Mouse (Mus musculus) midbrain, embryonic 15.5 days (tissue): Measurements from ENCODE around the gene Foxm1. TPM values are rescaled to one million over a fixed set of nuclear protein-coding genes. Genes with fewer than 3 reads are reported as not detected.

Experiments used
- ATAC-seq: fragments of 200-750 bp; cut with Nextera tagmentation; replicated peaks from 2 replicates; pipeline ENCODE4 v1.8.0; 2017; ENCODE audit warnings: moderate TSS enrichment
- H3K27ac ChIP-seq: fragments of 300-500 bp; sonication (generic); 2 replicates; pipeline ENCODE4 v1.5.1; 2015; ENCODE audit warnings: mild to moderate bottlenecking, inconsistent platforms
- H3K27me3 ChIP-seq: fragments of 300-500 bp; sonication (generic); replicated peaks from 2 replicates; pipeline ENCODE4 v1.6.1; 2015; ENCODE audit warnings: inconsistent platforms
- H3K36me3 ChIP-seq: fragments of 300-500 bp; sonication (generic); replicated peaks from 2 replicates; pipeline ENCODE4 v1.6.1; 2015; ENCODE audit warnings: inconsistent platforms
- H3K4me1 ChIP-seq: fragments of 300-500 bp; sonication (generic); 2 replicates; pipeline ENCODE4 v1.6.1; 2015; ENCODE audit warnings: inconsistent platforms
- H3K4me2 ChIP-seq: fragments of 300-500 bp; sonication (generic); 2 replicates; pipeline ENCODE4 v1.6.1; 2015; ENCODE audit warnings: inconsistent platforms, mild to moderate bottlenecking, moderate library complexity
- H3K4me3 ChIP-seq: fragments of 300-500 bp; sonication (generic); 2 replicates; pipeline ENCODE4 v1.5.1; 2015; ENCODE audit warnings: mild to moderate bottlenecking, inconsistent platforms
- H3K9ac ChIP-seq: fragments of 300-500 bp; sonication (generic); 2 replicates; pipeline ENCODE4 v1.6.1; 2015; ENCODE audit warnings: mild to moderate bottlenecking, inconsistent platforms
- H3K9me3 ChIP-seq: fragments of 300-500 bp; sonication (generic); 2 replicates; pipeline ENCODE4 v1.6.1; 2016; ENCODE audit warnings: inconsistent platforms
- WGBS: fragments of 180-500 bp; shearing (Covaris S2); methylation state at CpG from one replicate; pipeline ENCODE4 v1.1.7; 2015; ENCODE audit warnings: mixed read lengths; 5-methylcytosine and 5-hydroxymethylcytosine counted together
- polyA plus RNA-seq: library from polyadenylated mRNA; unstranded; fragments of >200 nt; fragmentation: Nextera tagmentation; extraction: Ambion mirVana; gene quantifications from 2 replicates; pipeline ENCODE4 v1.2.1, GENCODE M21; 2015

The Foxm1 gene
- polyA plus RNA-seq, 1 experiment from 2014 or later, result 5.7 TPM

DNA sequence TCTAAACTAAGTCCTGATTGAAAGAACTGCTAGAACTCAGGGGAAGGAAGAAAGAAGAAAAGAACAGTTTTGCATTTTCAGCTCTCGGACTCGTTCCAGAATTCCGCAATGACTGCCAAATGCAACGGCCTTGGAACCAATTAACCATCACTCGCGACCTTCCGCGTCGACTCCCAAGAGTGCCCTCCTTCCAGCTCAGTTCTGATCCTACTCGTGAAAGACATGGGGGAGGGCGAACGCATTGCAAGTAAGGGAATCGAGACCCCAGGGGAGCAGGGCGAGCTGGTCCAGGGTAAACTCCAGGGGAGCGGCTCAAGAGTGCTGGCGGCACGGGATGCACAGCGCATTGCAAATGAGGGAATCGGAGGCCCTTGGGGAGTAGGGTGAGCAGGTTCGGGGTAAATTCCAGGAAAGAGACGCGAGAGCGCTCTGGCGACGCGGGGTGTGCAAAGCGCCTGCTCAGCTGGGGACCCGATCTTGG lies 7.5 kb upstream of the Foxm1 start:
- H3K4me1 ChIP-seq, result peaks cover 21% of the 10 kb centered on the region
- H3K4me2 ChIP-seq, result peak overlapping the region; percentile 70
- H3K36me3 ChIP-seq, result 0 out of 2 replicates have a peak, but pooled peaks cover 7% of the 10 kb centered on the region
- WGBS, result 0% methylated on average over 27 of the region's 28 CpGs
- ATAC-seq, result peak; percentile 78
- peak overlapping the region; percentile 84 for H3K4me3 ChIP-seq
- H3K9ac ChIP-seq, result peak overlapping the region; percentile 82
- H3K9me3 ChIP-seq, result no peaks in the 10 kb centered on the region
- peak overlapping the region; percentile 87 for H3K27ac ChIP-seq
- no peaks in the 10 kb centered on the region for H3K27me3 ChIP-seq

DNA sequence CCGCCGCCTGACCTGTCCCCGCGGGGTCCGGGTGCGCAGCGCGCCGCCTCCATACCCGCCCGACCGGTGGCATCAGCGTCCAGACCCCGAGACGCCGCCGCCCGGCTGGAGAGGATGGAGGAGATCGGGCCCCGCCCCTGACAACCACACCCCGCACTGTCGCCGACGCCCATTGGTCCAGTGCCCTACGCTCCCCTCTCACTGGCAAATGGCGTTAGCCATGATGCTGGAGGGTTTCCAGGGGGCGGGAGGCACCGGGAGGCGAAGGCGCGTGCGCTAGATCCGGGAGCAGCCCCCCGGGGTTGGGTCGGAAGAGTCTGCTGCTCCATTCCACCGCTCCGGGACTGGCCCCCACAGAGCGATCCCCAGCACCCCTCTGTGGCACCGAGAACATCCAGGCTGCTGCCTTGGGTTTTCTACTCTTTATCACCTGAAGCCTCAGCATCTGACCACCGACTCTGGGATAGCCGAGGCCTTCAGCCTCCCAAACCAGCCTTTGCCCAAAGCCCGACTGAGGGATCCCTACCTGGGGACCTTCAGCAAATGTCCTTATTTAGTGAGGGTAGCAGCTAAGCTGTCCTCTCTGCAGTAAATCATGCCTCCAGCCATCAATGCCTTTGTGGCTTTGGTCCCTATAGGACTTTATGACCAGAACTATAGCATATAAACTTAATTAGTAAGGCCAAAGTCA lies 6.9 kb upstream of the Foxm1 start, which contains the start of gene Tulp3:
Tulp3 (minus strand) TSS at position 126 of the 691 bp plus-strand sequence.
- H3K9me3 ChIP-seq, result no peaks in the 10 kb centered on the region
- H3K4me3 ChIP-seq, result peak within 1 kb of the TSS; percentile 84
- WGBS, result under 1% methylated on average over 42 of the region's 42 CpGs

DNA sequence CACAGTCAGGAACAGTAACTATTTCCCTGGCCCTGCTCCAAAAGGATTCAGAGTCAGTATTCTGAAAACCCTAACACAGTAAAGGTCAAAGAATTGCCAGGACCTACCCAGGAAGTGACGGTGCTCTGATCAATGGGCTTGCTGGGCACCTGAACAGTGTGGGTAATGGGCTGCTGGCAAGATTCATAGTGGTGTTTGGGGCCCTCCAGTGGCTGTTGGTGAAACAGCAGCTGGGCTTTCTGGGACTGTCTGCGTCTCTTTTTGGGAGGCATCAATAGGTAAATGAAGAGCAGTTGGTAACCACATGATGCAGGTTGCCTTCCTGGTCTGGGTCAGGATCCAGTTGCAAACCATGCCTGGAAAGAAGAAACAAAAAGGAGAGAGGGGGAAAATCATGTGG lies 3.8 kb upstream of the Foxm1 start:
- H3K36me3 ChIP-seq, result 0 out of 2 replicates have a peak, but pooled peaks cover 7% of the 10 kb centered on the region

More for the DNA sequence above, 6.9 kb upstream of the Foxm1 start, which contains the start of gene Tulp3:
- Histone ChIP-seq H3K4me1 (peaks cover 25% of the 10 kb centered on the region), H3K27me3 (no peaks in the 10 kb centered on the region), H3K9ac (peak within 1 kb of the TSS; percentile 82), H3K4me2 (peak within 1 kb of the TSS; percentile 70), H3K36me3 (0 out of 2 replicates have a peak, but pooled peaks cover 7% of the 10 kb centered on the region), H3K27ac (peak within 1 kb of the TSS; percentile 87)
- ATAC-seq, result peak; percentile 99

DNA sequence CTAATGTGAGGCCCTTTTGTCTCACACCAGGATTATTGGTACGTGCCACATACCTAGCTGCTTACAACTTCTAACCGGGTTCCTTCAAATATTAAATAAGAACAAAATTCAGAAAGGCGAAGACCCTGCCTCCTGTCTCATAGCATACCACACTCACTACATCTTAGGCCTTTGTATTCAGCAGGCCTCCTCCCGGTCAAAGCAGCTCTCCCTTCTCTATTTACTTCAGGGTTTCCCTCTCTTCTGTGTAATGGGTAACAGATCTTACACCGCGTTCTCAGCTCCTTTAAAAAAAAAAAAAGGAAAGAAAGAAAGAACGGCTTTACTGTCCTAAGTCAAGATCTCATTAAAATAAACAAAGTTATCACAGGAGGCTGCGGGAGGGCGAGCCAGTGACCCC lies 866 bp upstream of the Foxm1 start:
- Histone ChIP-seq H3K36me3 (0 out of 2 replicates have a peak, but pooled peaks cover 7% of the 10 kb centered on the region), H3K27me3 (no peaks in the 10 kb centered on the region), H3K4me2 (peak overlapping the region; percentile 94), H3K9me3 (no peaks in the 10 kb centered on the region), H3K9ac (peak overlapping the region; percentile 69), H3K4me3 (peak overlapping the region; percentile 61), H3K27ac (peak overlapping the region; percentile 86), H3K4me1 (peaks cover 18% of the 10 kb centered on the region)
- ATAC-seq, result no peak
- WGBS, result 12% methylated on average over 9 of the region's 9 CpGs

More for the DNA sequence above, 3.8 kb upstream of the Foxm1 start:
- 5% methylated on average over 2 of the region's 2 CpGs for WGBS
- Histone ChIP-seq H3K9me3 (no peaks in the 10 kb centered on the region), H3K9ac (no peak overlapping the region), H3K27ac (no peak overlapping the region), H3K27me3 (no peaks in the 10 kb centered on the region), H3K4me1 (peaks cover 34% of the 10 kb centered on the region), H3K4me2 (no peak overlapping the region), H3K4me3 (no peak overlapping the region)
- ATAC-seq, result no peak

DNA sequence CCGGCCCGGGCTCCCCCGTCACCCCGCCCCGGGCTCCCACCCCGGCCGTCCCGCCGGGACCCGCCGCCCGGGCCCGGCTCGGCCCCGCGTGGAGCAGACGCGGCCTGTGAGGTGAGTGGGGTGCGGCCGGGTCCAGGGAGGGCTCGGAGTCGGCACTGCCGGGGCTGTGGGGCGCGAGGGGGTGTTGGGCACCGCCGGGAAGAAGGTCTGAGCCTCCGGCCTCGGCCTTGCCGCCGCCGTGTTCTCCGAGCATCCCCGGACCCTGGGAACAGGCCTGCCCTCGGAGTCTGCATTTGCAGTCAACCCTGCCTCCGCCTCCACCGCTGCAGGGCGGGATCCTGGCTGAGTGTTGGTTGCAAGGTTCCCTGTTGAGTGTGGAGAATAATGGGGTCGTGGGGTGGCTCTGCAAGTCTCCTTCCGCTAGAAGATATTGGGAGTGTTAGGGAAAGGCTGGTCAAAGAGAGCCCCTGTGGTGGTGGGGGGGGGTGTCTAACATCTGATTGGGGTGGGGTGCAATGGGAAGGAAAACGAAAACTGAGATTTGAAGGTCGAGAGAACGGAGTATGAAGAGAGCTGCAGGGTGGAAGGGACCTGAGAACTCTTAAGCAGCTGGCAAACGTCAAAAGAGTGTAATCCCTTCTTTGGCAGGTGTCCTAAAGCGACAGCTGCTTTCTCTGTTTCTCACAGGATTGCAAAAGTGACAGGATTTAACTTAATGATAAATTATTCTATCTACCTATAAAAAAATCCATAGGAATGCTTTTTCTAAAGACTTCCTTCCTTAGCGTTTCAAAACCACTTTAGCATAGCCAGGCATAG lies 449 bp downstream of the Foxm1 start:
- H3K9ac ChIP-seq, result peak overlapping the region; percentile 69
- peak; percentile 71 for ATAC-seq
- H3K27me3 ChIP-seq, result no peaks in the 10 kb centered on the region
- H3K4me3 ChIP-seq, result peak overlapping the region; percentile 61
- H3K4me2 ChIP-seq, result peak overlapping the region; percentile 94
- H3K27ac ChIP-seq, result peak overlapping the region; percentile 86; the same call in 1 of the 2 replicates
- H3K4me1 ChIP-seq, result peaks cover 18% of the 10 kb centered on the region
- under 1% methylated on average over 22 of the region's 46 CpGs for WGBS
- H3K9me3 ChIP-seq, result no peaks in the 10 kb centered on the region
- H3K36me3 ChIP-seq, result 0 out of 2 replicates have a peak, but pooled peaks cover 5% of the 10 kb centered on the region

DNA sequence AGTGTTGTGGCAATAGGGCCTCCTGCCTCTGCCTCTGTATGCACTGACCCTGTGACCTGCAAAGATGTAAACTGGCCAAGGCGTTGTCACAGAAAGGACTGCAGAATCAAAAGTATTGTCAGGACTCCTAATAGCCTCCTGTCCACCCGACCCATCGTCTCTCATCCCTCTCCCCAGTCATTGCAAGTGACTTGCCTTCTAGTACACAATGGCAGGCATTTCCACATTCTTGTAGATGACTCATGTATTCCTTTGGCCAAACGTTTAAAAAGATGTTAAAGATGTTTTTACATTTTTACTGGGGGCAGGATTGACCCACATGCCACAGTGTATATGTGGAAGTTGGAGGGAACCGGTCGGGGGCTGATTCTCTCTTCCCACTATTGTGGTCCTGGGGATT lies 2.0 kb downstream of the Foxm1 start:
- 77% methylated on average over 6 of the region's 6 CpGs for WGBS
- Histone ChIP-seq H3K9ac (no peak overlapping the region), H3K27ac (no peak overlapping the region), H3K4me2 (no peak overlapping the region), H3K4me3 (no peak overlapping the region), H3K36me3 (no peaks in the 10 kb centered on the region), H3K9me3 (no peaks in the 10 kb centered on the region), H3K27me3 (no peaks in the 10 kb centered on the region), H3K4me1 (peaks cover 18% of the 10 kb centered on the region)
- no peak for ATAC-seq

DNA sequence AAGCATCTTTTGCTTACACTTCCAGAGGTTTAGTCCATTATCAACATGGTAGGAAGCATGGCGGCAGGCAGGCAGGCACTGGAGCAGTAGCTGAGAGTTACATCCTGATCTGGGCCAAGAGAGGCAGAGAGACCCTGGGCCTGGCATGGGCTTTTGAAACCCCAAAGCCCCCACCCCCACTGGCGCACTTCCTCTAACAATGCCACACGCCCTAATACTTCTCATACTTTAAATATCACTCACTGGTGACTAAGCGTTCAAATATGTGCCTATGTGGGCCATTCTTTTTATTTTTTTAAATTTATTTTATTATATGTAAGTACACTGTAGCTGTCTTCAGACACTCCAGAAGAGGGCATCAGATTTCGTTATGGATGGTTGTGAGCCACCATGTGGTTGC lies 3.7 kb downstream of the Foxm1 start:
- Histone ChIP-seq H3K4me3 (no peak overlapping the region), H3K4me1 (peaks cover 8% of the 10 kb centered on the region), H3K27ac (no peak overlapping the region), H3K27me3 (no peaks in the 10 kb centered on the region), H3K4me2 (no peak overlapping the region), H3K9ac (no peak overlapping the region), H3K36me3 (no peaks in the 10 kb centered on the region), H3K9me3 (no peaks in the 10 kb centered on the region)
- no peak for ATAC-seq
- WGBS, result 91% methylated on average over 5 of the region's 5 CpGs

DNA sequence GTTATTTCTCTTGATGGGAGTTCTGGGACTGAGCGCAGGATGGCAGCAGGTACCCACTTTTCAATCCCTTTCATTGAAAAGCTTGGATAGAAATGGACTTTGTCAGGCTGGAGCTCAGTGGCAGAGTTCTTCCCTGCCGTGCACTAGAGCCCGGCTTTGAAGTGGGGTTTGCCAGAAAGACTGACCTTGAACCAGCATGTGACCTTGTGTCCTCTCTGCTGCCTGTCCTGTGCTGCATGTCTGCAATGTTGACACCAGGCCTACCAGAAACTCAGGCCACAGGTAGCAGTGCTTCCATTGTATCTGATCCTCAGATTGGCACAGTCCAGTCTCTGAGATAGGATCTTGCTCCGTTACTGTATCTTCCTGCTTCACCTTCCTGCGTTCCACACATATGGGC lies 7.3 kb downstream of the Foxm1 start:
- Histone ChIP-seq H3K4me2 (no peak overlapping the region), H3K36me3 (no peaks in the 10 kb centered on the region), H3K4me3 (no peak overlapping the region), H3K27ac (no peak overlapping the region), H3K9me3 (no peaks in the 10 kb centered on the region), H3K4me1 (peaks cover 8% of the 10 kb centered on the region), H3K27me3 (no peaks in the 10 kb centered on the region), H3K9ac (no peak overlapping the region)
- ATAC-seq, result no peak
- 95% methylated on average over 5 of the region's 5 CpGs for WGBS

DNA sequence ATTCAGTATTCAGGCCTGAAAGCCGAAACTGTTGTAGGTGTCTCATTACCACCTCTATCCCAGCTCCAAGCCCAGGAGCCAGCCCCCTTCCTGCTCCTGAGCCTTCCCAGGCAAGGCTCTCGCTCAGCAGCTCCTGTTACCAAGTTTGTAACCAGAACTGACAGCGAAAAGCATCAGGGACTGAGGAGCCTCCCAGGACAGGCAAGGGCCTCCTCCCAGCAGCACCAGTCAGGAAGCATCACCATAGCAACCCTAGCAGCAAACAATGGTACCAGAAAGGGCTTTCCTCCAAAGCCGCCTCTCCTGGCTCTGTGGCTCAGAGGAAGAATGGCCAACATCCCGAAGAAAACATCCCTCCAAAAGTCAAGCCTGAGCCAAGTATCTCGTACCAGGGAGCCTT lies 12.4 kb downstream of the Foxm1 start, which contains the start of the genes Tex52 and Gm44596:
Tex52 (plus strand) TSS at position 265 of the 400 bp plus-strand sequence.
Gm44596 (plus strand) TSS at position 312 of the 400 bp plus-strand sequence.
- H3K27ac ChIP-seq, result peak within 1 kb of the TSS; percentile 41
- H3K9ac ChIP-seq, result no peak within 1 kb of the TSS
- no peaks in the 10 kb centered on the region for H3K9me3 ChIP-seq
- no peaks in the 10 kb centered on the region for H3K36me3 ChIP-seq
- H3K4me2 ChIP-seq, result peak within 1 kb of the TSS; percentile 21
- 7% methylated on average over 6 of the region's 6 CpGs for WGBS
- ATAC-seq, result peak; percentile 80
- H3K4me1 ChIP-seq, result peaks cover 11% of the 10 kb centered on the region
- no peaks in the 10 kb centered on the region for H3K27me3 ChIP-seq
- no peak within 1 kb of the TSS for H3K4me3 ChIP-seq

DNA sequence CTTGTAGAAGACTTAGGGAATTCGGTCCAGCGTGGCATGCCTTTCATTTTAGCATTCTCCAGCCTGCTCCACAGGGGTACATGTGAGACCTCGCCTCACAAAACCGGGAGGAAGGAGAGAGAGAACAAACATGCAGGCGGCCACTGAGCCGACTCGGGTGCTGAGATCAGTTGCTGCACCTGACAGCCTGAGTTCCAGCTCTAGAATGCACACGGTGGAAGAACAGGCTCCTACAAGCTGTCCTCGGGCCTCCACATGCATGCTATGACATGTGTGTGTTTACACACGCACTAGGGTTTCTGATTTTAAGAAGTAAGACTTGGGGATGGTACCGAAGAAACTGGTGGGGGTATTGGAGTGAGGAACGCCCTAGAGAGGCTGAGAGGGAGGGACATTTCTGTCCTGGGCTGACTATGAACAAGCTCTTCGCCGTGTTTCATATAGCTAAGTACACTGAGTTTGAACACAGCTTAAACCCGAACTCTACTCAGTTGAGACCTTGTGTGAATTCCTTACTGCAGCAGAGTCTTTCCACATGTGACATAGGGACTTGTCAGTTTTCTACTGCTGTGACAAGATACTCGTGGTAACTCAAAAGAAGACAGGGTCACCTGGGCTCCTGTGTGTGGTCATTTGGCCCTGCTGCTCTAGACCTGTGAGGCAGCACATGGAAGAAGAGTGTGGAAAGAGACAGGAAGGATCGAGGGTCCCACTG lies 13.8 kb downstream of the Foxm1 start:
- no peak overlapping the region for H3K9ac ChIP-seq

DNA sequence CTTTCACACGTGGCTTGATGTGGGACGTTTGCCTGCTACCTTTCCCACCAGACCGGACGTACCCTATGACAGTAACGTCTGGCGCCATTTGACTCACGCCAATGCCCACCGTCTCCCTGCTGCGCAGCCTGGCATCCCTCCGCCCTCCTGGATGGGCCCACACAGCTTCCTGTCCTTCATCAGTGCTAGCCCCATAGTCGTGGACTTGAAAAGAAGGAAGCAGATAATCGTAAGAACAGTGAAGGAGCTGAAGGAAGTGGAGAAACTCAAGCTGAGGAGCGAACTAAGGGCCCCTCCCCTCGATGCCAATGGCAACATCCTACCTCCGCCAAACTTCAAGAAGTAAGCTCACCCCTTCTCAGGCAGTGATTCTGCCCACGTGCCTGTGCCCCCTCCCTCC lies 16.9 kb downstream of the Foxm1 start:
- Histone ChIP-seq H3K27me3 (no peaks in the 10 kb centered on the region), H3K9me3 (no peaks in the 10 kb centered on the region), H3K9ac (no peak overlapping the region), H3K27ac (no peak overlapping the region), H3K4me3 (no peak overlapping the region), H3K36me3 (no peaks in the 10 kb centered on the region), H3K4me1 (peaks cover 8% of the 10 kb centered on the region), H3K4me2 (no peak overlapping the region)
- WGBS, result 85% methylated on average over 16 of the region's 16 CpGs
- ATAC-seq, result no peak

More for the DNA sequence above, 13.8 kb downstream of the Foxm1 start:
- Histone ChIP-seq H3K4me3 (no peak overlapping the region), H3K36me3 (no peaks in the 10 kb centered on the region), H3K27me3 (no peaks in the 10 kb centered on the region), H3K27ac (no peak overlapping the region), H3K4me1 (peaks cover 11% of the 10 kb centered on the region), H3K9me3 (no peaks in the 10 kb centered on the region), H3K4me2 (no peak overlapping the region)
- ATAC-seq, result no peak
- 93% methylated on average over 17 of the region's 17 CpGs for WGBS
